Mouse (Mus musculus): Measurements from ENCODE around the gene Tenm4.

Gene Tenm4

DNA sequence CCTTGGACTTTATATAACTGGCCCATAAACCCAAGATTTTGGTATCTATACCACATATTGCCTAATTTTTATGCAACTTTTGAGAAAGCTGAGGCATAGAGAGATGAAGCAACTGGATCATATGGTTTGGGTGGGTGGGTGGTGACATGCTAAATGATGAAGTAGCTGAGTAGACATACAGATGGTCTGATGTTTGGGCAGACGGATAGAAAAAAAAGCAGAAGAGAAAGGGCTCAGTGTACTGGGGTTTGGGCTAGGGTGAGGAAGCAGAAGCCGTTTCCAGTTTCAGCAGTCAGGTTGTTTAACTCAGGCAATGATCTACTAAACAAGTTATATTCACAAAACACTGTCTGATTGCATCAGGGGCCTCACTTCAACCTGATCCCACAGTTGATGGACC, 619.3 kb downstream of the Tenm4 start:
- DNase-seq, result no peak

- no peak for DNase-seq
Measured at GRCm38 (mm10) chr7:96792456-96793229, 621.6 kb downstream of the Tenm4 start.

DNA sequence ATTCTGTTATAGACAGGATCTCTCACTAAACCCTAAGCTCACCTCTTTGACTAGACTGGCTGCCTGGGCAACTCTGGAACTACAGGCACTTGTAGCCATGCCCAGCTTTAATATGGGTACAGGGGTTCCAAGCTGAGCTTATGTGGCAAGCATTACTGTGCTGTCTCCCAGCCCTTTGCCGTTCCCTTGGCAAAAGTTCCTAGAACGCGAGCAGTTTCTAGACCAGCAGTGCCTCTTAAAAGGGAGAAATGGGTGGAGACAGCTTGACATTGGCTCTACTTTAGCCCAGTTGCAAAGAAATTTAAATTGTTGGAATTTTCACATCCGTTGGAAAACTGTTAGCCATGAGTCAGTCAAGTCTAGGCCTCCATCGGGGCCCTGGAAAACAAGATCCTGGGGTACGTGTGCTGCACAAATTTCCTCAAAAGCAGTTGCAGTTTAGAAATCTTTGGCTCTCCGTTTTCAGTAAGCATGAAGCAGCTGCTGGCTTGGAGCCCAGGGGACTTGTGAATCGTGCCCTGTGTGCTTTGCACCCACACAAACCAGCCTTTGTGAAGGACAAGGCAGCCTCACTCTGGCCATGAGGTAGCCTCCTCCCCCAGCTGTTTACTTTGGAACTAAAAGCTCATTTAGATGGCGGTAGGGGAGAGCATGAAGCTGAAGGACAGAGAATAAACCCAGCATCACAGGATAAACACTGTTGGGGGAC, 625.1 kb downstream of the Tenm4 start:
- peak; percentile 73 for DNase-seq

DNA sequence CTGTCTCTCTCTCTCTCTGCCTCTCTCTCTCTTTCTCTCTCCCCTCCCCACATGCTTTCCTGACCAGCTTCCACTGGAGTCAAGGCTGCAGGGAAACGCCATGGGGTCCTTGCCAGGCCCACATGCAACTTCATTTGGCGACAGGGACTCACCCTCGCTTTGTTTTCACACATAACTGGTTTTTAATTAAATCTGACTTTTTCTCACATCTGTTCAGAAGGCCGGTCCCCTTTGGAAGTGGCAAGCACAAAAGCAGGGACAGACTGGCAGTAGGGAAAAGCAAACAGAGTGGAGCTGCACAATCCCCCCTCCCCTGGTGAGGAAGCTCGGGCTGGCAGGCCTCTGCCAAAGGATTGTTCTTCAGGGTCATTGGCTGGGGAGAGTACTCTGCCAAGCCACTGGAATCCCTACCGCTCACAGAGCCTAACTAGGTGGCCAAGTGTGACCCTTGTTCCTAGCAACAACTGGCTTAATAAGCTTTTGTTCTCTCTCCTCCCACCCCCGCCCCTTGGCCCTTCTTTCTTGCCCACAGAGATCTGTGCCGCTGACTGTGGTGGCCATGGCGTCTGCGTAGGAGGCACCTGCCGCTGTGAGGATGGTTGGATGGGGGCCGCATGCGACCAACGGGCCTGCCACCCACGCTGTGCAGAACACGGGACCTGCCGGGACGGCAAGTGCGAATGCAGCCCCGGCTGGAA, 625.9 kb downstream of the Tenm4 start:
- DNase-seq, result peak; percentile 65

- DNase-seq, result peak; percentile 45
Measured at GRCm38 (mm10) chr7:96797716-96798332, 626.8 kb downstream of the Tenm4 start.

- no peak for DNase-seq
Measured at GRCm38 (mm10) chr7:96799816-96800215, 628.8 kb downstream of the Tenm4 start.

DNA sequence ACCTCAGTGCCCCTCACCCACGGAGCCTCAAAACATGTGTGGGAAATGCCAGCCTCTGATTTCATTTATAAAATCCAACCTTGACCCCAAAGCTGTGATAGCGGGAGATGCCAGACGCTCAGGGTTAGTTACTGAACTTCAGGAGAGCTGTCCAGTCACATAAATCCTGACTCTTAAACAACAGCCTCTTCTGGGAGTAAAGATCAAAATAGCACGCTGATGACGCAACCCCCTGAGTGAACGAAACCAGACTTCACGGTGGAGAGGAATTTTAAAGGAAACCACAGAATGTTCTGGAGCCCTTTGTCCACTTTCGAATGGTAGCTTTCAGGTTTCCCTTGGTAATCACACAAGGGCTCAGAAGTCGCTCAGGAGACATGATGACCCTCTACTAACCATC, 630.3 kb downstream of the Tenm4 start:
- DNase-seq, result peak; percentile 38

DNA sequence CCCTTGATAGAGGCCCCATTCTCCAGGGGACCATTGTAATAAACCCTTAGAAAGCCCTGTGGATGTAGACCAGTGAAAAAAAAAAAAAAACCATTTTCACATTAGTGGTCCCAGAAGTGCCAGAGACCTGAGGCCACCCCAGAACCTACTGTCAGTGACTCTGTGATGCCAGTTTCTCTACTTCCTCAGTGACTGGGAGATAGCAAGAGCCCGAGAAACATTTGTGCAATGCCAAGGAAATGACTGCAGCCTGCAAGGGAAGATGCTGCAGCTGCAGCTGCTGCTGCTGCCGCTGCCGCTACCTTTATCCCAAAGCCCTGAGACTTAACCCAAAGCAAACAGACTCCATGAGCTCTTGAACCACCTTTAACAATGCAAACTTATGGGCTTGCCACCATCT, 631.2 kb downstream of the Tenm4 start:
- DNase-seq, result no peak

DNA sequence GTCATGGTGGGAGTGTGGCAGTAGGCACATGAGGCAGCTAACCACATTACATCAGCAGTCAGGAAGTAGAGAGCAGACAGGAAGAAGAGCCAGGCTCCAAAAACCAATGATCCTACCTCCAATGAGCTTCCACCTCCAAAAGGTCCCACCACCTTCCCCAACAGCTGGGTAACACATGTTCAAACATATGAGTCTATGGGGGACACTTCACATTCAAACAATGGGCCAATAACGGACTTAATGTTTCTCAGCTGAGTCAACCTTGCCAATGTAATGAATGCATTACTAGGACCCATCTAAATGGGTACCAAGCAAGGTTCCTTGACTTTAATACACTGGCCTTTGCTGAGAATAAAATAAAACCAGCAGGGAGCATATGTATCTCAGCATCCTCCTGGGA, 635.5 kb downstream of the Tenm4 start:
- DNase-seq, result peak; percentile 40

DNA sequence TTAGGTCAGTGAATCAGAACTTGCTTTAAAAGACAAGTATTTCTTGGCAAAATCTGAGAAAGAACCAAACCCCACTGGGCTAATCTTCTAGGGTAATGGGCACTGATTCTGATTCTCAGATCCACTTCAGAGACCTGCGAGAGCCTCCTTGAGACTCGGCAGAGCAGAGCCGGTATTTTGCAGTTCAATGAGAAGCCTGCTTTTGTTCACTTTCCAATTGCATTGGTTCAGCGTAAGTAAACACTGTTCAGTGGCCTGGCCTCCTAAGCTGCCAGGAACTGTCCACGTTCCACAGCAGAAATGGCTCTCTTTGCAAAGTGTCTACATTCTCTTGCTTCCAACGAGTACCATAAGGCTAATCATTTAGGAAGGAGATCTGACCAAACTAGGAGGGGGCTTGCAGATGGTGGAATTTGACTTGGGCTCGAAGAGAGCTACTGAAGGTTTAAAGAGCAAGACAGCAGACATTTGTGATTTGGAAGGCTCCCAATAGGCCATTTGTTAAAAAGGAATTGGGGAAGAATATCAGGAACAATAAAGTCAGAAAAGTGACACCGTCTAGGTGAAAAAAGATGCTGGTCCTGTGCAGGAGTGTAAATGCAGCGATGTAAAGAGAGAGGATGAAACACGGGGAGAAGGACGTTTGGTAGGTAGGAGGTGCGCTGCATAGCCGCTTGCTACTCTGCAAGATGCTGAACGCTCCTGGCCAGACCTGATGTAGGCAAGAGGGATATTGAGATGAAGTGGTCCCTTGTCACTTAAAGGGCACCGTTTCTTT, 636.4 kb downstream of the Tenm4 start:
- DNase-seq, result no peak

DNA sequence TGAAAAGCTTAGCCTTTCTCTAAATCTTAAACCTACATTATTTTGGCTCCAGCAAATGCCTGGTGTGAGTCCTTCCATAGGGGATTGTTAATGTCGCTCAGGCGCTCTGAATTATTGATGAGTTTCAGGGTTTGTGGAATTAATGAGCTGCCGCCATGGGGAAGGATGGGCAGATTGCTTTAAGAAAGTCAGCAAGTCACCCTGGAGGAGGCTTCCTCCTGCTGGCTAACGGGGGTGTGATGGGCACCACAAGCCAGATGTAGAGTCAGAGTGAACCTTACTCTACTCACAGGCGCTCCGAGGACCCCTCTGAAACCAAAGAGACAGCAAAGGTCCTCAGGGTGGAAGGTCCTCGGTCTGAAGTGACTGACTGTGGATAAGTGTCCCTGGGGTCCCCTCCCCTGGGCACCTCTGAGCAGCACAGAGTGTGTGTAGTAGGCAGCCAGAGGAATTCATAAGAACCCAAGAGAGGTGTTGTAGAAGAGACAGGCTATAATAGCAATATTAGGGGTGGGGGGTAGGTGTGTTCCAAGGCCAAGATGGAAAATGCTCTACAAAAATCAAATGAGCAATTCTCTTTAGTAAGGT, 637.1 kb downstream of the Tenm4 start:
- peak; percentile 42 for DNase-seq

DNA sequence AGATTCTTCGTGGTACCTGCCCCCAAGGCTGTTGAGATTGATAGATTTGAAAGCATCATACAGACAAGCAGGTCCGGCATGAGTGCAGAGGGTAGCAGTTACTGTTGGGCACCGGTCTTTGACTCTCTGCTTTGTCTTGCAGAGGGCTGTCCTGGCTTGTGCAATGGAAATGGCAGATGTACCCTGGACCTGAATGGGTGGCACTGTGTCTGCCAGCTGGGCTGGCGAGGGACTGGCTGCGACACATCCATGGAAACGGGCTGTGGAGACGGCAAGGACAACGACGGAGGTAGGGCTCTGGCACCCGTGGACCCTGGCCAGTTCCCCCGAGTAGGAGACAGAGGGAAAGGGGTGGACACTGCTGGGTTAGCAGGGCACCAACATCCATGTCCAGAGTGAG, 640.6 kb downstream of the Tenm4 start:
- DNase-seq, result no peak

GRCm38 (mm10) chr7:96813036-96813435, 642.0 kb downstream of the Tenm4 start:
- DNase-seq, result no peak

DNA sequence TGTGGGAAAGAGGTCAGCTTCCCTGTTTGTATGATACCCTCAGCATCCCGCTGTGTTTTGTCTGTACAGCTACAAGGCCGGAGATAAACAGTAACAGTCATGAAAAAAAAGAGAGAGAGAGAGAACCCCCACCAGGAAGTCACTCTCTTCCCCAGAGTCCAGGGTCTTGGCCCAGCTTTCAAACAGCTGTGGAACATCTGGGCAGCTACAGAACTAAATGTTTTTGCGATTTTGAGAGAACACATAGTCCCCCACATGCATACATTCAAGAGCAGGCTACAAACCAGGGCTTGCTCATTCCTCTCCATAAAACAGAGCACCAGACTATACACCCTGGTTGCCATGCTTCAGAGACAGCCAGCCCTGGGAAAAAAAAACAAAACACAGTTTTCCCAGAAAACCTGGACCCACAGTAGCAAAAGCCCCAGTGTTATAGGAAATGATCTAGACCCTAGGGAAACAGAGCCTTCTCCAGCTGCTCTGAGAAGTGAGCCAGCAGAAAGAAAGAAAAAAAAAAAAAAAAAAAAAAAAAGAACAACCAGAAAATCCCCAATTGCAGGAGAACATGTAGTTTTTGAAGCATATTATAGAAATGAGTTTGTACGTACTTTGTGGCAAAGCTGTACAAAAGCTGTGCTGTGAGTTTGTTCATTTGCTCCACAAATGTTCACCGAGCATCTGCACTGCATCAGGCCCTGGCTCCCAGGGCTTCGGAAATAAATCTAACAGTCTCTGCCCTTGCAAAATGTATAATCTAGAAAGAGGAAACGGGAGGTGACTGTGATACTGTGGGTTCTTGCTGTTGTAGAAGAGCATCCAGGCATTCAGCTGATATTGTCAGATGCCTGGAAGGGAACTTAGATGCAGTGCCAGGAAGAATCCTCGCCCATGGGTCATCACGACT, 642.7 kb downstream of the Tenm4 start:
- peak; percentile 39 for DNase-seq

- no peak for DNase-seq
Measured at GRCm38 (mm10) chr7:96814581-96814980, 643.5 kb downstream of the Tenm4 start.

DNA sequence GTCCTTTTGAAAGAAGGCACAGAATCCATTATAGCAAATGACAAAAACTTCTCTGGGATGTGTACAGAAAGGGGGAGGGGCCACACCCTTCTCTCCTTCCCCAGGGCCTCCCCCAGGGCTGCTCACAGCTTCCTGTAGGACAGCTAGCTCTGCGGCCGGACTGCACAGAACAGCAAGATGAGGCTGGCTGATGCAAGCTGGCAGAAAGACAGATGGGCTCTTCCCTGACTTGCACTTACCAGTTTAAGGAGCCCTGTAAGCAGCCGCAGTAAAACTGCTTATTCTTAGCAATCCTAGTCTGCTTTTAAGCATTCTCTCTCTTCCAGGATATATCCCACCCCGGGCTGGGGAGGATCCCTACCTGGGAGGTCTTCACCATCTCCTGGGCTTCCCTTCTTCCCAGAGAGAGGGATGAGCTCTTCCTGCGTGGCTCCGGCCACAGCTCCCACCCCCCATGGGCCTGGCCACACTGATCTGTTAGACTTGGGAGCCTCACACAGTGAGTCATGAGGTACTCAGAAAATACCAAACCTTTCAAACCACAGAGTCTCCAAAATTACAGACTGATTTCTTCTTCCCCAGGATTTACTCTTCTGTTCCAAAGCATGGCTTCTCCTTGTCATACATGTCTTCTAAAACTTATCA, 646.1 kb downstream of the Tenm4 start:
- DNase-seq, result peak; percentile 55

DNA sequence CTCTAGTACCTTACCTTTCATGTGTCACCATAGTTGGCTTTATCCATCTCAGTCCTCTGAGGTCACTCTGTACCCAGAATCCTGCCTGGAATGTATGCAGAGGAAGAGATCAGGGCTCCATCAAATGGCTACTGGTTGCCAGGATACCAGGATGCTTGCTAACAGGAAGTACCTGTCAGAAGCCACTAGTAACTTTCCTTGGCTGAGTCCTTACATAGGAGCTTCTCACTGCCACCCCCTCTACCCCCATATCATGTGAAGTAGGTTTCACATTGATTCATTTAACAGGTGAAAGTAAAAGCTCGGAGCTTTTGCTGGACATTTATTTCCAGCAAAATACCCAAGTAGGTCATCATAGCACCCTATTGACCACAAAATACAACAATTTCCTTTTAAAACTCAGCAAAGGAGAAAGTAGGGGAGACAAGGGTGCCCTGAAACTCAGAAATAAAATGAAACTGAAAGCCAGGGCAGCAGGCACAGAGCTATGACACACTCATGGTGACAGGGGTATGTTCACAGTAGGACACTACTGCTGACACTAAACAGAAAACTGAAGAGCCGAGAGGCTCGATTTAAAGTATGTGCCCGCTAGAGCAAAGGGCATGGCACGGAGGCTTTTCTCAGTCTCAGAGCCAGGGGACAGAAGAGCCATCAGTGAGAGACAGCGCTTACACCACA, 647.3 kb downstream of the Tenm4 start:
- no peak for DNase-seq

DNA sequence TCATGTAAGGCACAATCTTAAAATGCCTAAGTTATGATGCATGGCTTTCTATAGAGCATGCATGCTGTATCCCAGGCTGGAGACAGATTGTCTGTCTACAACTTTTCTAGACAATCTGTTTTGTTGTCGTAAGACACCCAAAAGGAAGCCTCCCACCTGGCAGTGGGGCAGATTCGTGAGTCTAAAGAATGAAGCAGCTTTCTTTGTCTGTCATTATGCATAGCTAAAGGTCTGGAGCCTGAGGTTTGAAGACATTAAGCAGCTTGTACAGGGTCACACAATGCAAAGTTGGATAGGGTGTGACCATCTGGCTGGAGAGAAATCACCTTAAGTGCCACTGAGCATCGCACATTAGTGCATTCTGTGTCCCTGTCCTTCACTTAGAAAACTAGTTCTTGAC, 648.5 kb downstream of the Tenm4 start:
- DNase-seq, result no peak

DNA sequence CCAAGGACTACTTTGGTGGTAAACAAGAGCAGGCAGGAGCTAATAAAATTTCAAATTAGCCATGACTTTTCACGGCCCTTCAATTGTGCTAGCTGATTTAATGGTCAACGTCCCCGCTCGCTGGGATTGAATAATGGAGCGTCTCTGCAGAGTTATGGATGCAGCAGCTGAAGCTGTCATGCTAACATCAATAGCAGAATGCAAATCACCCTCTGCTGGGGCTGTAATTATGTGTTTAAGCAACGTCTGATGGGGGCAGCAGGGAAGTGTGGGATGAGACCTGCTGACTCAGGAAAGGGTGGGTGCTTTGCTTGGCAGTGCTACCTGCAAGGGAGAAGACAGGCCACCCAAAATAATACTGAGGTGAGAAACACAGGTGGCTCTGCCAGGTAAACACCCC, 649.3 kb downstream of the Tenm4 start:
- no peak for DNase-seq

DNA sequence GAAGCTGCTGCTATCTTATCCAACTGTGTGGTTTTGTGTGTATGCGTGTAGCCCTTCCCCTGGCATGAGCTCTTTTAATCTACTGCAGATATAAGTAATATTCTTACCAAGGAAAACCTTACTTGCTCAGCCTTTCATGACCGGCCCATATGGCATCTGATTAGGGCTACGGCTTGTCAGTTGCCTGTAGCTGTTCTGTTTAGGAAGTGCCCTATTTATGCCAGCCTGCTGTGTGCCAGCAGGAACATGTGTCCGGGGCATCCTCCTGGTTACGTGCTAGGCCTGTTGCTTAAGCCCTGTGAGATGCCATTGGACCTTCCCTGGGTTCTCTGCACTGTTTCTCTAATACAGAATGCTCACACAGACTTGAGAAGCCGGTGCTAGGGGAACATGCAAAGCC, 655.1 kb downstream of the Tenm4 start:
- DNase-seq, result no peak

Data from embryo, embryonic 11 days (tissue).